Mouse (Mus musculus) bone marrow, adult 2 months (tissue): ENCODE results near the gene Myo3b. TPM values are rescaled to one million over a fixed set of nuclear protein-coding genes. Genes with fewer than 3 reads are reported as not detected.

ENCODE experiments used
- H3K27ac ChIP-seq: fragments of 200-500 bp; 2 replicates; pipeline ENCODE4 v1.5.1; 2012; ENCODE audit warnings: low read depth, mild to moderate bottlenecking, control low read depth, inconsistent platforms, low read length; ENCODE audit not compliant: control insufficient read depth, poor library complexity, insufficient read depth
- H3K4me1 ChIP-seq: fragments of 200-500 bp; 2 replicates; pipeline ENCODE4 v1.6.1; 2011; ENCODE audit warnings: low read length; ENCODE audit not compliant: control insufficient read depth, insufficient read depth
- H3K4me3 ChIP-seq: fragments of 200-500 bp; replicated peaks from 2 replicates; pipeline ENCODE3; 2011; ENCODE audit warnings: mild to moderate bottlenecking, low read depth, low read length, control low read depth; ENCODE audit not compliant: control insufficient read depth
- CTCF ChIP-seq: fragments of 200-500 bp; IDR thresholded peaks from 2 replicates; pipeline ENCODE4 v1.5.1; 2011; ENCODE audit warnings: low read length, control low read depth; ENCODE audit not compliant: control insufficient read depth, insufficient read depth
- POLR2A ChIP-seq: fragments of 200-500 bp; IDR thresholded peaks from 2 replicates; pipeline ENCODE4 v1.6.1; 2011; ENCODE audit warnings: low read depth, mild to moderate bottlenecking, control low read depth, low read length, borderline replicate concordance; ENCODE audit not compliant: control insufficient read depth
- WGBS: fragments of 180-500 bp; shearing (Covaris S2); methylation state at CpG from one replicate; pipeline ENCODE4 v1.1.7; 2018; 5-methylcytosine and 5-hydroxymethylcytosine counted together
- polyA plus RNA-seq: library from polyadenylated mRNA; stranded (reverse); fragments of >200 nt; gene quantifications from 2 replicates; pipeline ENCODE4 v1.2.4, GENCODE M21; 2011; ENCODE audit warnings: low replicate concordance; ENCODE audit not compliant: missing spikeins, insufficient read depth, insufficient read length

Myo3b gene
- polyA plus RNA-seq, 1 experiment, result not detected

DNA sequence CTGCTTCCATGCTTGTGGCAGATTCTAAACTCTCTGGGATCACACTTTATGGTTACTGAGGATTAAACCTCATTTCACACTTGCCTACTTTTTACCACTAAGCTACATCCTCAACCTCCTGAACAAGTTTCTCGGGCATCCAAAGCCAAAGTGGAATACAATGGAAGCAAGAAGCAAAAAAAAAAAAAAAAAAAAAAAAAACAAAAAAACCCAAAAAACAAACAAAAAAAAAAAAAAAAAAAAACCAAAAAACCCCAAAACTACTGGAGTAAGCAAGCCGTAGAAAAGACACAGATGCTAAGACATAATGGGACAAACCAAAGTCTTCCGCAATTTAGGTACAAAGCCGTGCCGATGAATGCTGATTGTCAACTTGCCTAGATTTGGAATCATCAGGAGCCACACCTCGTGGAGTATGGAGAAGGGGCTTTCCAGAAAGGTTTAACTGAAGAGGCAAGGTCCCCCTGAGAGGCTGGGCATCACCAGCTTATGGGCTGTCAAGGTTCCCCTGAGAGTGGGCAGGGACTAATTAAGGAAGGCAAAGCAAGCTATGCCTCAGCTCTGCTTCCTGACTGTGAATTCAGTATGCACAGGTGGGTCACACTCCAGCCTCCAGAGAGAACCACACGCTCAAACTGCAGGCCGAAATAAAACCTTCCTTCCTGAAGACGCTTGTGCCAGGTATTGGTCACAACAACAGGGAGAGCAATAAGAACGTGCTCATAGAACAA lies 313.7 kb downstream of the Myo3b start:
- H3K4me1 ChIP-seq, result no peaks in the 10 kb centered on the region
- H3K27ac ChIP-seq, result no peak overlapping the region
- 69% methylated on average over 10 of the region's 10 CpGs for WGBS
- H3K4me3 ChIP-seq, result no peak overlapping the region
- TF ChIP-seq POLR2A (no peak), CTCF (no peak)

DNA sequence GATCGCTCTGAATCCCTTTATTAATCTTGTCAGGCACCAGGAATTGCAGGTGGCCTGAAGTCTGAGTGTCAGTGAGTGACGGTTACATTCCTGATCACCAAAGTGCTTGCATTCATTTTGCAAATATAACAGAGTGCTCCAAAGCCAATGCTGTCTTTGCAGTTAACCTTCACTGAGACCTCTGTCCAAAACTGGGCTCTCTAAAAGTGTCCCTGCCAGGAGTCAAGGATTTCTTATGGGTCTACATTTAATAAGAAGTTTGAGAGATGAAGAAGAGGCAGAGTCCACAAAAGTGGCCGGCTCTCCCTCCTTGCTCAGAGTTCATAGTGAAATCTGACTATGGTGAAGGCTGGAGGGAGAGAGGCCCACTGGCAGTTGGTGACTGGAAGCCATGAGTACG lies 315.1 kb downstream of the Myo3b start:
- no peak overlapping the region for H3K4me3 ChIP-seq
- no peak overlapping the region for H3K27ac ChIP-seq
- WGBS, result 83% methylated on average over 4 of the region's 4 CpGs
- TF ChIP-seq CTCF (no peak), POLR2A (no peak)
- H3K4me1 ChIP-seq, result no peaks in the 10 kb centered on the region

DNA sequence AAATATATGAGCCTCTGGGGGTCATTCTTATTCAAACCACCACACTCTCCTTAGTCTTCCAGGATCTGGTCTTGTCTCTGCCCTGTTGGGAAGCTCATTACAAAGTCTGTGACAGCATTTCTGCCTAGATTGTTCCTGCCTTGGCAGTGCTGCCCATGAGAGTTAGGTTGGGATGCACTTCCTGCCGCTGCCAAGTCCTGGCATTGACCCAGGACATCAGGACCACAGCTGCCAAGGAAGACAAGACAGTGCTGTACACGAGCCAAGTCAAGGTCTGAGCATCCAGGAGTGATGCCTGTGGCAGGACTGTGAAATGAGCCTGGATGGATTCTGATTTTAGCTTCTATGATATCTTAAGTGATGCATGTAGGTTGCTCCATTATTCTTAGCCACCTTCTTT lies 316.1 kb downstream of the Myo3b start:
- 81% methylated on average over 2 of the region's 2 CpGs for WGBS
- no peaks in the 10 kb centered on the region for H3K4me1 ChIP-seq
- no peak overlapping the region for H3K27ac ChIP-seq
- TF ChIP-seq CTCF, result no peak
- TF ChIP-seq POLR2A, result no peak
- H3K4me3 ChIP-seq, result no peak overlapping the region

DNA sequence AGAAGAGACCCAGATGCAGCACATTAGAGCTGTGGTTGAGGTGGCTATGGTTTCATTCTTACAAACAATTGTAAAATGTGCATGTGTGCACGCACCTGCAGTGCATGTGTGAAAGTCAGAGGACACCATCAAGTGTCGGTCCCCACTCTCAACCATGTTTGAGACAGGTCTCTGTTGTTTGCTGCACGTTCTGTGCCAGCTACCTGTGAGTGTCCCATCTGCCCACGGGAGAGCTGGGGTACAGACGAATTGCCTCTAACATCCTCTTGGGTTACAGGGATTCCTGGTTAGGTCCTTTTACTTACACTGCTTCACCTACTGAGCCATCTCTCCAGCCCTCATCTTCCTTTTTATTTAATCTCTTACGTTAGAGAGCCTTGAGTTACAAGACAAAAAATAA lies 330.5 kb downstream of the Myo3b start:
- TF ChIP-seq CTCF (no peak), POLR2A (no peak)
- 80% methylated on average over 6 of the region's 6 CpGs for WGBS
- H3K4me3 ChIP-seq, result no peak overlapping the region
- H3K27ac ChIP-seq, result no peak overlapping the region
- no peaks in the 10 kb centered on the region for H3K4me1 ChIP-seq

DNA sequence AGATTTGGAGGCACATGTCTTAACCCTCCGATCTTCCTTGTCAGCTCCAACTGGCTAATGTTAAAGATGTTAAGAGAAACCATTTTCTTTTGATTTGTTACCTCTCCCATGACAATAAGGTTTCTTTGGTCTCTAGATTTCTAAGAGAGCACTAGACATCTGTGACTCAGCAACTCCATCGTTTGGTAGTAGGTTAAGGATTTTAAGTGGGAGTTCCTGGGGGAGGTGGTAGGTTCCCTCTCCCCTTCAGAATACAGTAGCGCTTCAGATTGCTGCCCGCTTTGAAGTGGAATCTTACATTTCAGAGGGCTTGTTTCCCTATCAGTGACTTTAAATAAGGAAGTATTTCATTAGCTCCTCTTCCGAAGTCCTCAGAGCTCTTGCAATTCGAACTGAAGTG lies 340.4 kb downstream of the Myo3b start:
- 41% methylated on average over 6 of the region's 6 CpGs for WGBS
- no peak overlapping the region for H3K27ac ChIP-seq
- TF ChIP-seq CTCF, result no peak
- H3K4me1 ChIP-seq, result no peaks in the 10 kb centered on the region
- H3K4me3 ChIP-seq, result no peak overlapping the region

DNA sequence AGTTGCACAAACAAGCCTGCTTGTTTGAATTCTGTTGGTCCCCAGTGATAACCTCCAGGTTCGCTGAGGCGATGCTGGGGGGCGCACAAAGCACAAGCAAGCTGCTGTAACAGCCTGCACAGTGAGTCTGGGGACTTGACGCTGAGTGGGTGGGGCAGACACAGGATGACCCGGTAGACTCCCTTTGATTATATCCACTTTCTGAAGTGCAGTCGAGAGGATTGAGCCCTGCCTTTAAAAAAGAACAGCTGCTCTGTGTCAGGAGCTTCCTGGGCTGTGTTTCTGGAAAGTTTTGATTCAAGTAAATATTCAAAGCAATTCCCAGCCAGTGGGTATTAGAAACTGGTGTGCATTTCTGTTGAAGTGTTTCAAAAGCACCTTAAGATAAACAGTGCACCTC lies 341.0 kb downstream of the Myo3b start:
- TF ChIP-seq CTCF (no peak), POLR2A (no peak)
- 45% methylated on average over 6 of the region's 6 CpGs for WGBS
- no peak overlapping the region for H3K27ac ChIP-seq
- no peaks in the 10 kb centered on the region for H3K4me1 ChIP-seq
- H3K4me3 ChIP-seq, result no peak overlapping the region

DNA sequence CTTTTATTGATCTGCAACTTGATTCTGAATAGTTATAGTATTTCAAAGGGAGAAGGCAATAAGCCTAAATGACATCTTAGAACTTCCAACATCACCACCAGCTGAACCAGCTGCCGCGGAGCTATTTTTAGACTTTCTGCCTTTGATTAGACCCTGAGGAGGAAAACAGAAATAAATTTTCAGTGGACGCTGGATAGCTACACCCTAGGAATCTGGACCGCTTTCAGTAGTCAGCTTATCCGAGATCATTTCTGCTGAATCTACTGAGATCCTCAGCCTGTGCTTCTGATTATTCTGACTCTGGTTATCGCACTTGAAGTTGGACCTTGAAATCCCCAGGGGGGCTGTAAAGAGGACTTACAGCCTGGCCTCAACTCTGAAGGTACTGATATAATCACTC lies 349.7 kb downstream of the Myo3b start:
- TF ChIP-seq POLR2A (no peak), CTCF (no peak)
- WGBS, result 73% methylated on average over 6 of the region's 6 CpGs
- Histone ChIP-seq H3K4me1 (no peaks in the 10 kb centered on the region), H3K27ac (no peak overlapping the region), H3K4me3 (no peak overlapping the region)

DNA sequence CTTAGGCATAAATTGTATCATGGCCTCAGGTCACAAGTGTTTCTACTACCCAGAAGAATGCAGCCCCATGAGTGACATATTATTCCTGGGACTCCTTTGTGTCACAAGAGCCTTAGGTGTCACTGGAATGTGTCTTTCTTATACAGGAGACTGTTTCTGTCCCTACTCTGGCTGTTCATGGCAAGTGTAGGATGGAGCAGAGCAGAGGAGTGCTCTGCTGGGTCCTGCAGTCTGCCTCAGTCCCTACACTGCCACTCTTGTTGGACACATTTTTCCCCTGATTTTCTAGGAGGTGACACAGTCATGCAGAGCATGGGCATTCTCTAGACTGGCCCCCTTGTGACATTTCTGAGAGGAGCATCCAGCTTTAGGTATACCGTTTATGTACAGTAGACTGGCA lies 350.2 kb downstream of the Myo3b start:
- 83% methylated on average over 1 of the region's 1 CpGs for WGBS

More for the DNA sequence above, 350.2 kb downstream of the Myo3b start:
- no peak overlapping the region for H3K4me3 ChIP-seq
- no peak overlapping the region for H3K27ac ChIP-seq
- H3K4me1 ChIP-seq, result no peaks in the 10 kb centered on the region
- no peak for TF ChIP-seq CTCF
- no peak for TF ChIP-seq POLR2A
